Mouse (Mus musculus): ENCODE measurements around the gene Nup107. TPM values are rescaled to one million over a fixed set of nuclear protein-coding genes. Genes with fewer than 3 reads are reported as not detected.
"Not testable (repeated sequence)": the region's sequence is repeated elsewhere in the genome, so short reads cannot be mapped to it uniquely, and the experiment has no call there.

Nup107 gene
- total RNA-seq, 1 experiment from 2014 or later, result 45.9 TPM

- ATAC-seq (ENCODE audit: extremely low read depth, insufficient number of reproducible peaks, low FRiP score, poor library complexity, severe bottlenecking), result no peak
These were observed 80.2 kb downstream of the Nup107 start for GRCm38 (mm10) chr10:117712191-117712754.

DNA sequence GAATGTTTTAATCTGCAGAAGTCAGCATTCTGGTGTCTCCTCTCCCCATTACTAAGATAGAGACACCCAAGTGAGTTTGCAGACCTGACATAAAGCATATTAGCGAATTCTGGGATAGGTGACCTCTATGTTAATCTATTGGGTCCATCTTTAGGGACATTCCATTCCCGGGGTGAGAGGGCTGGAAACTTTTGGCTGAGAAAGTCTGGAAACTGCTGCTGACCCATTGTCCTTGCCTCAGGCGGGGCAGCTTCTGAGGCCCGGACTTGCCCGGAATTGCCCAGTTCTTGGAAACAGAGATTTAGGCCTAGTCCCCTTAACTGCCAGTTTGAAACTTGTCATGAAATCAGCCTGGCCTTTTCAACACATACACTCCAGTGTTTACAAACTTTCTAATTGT lies 81.1 kb downstream of the Nup107 start:
- no peak for ATAC-seq (ENCODE audit: extremely low read depth, insufficient number of reproducible peaks, low FRiP score, poor library complexity, severe bottlenecking)

DNA sequence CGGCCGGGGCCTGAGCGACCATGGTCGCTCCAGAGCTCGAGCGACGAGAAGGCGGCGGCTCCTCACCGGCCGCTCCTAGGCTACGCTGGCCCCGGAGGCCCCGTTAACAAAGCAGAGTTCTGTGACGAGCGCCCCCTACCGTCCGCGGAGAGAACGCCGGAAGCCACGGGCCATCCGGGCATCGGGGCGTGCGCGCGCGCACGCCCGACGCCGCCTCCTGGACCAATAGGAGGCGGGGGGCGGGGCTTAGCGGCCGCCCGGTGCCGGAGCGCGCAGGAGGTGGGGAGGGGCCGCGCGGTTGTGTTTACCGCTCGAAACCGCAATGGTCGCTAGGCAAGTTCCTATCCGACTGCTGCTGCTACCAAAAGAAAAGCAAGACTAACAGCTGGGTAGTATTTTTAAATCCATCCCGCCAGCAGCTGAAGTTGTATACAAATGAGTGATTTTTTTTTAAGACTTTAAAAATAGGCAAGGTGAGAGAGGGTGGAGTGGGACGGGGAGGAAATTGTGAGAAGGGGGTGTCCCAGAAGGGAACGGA lies 81.8 kb downstream of the Nup107 start, which contains the start of gene Mdm2:
TSS of gene Mdm2 (minus strand) at position 155 of the 538 bp plus-strand sequence.
- peak; percentile 89 for ATAC-seq (ENCODE audit: extremely low read depth, insufficient number of reproducible peaks, low FRiP score, poor library complexity, severe bottlenecking)

DNA sequence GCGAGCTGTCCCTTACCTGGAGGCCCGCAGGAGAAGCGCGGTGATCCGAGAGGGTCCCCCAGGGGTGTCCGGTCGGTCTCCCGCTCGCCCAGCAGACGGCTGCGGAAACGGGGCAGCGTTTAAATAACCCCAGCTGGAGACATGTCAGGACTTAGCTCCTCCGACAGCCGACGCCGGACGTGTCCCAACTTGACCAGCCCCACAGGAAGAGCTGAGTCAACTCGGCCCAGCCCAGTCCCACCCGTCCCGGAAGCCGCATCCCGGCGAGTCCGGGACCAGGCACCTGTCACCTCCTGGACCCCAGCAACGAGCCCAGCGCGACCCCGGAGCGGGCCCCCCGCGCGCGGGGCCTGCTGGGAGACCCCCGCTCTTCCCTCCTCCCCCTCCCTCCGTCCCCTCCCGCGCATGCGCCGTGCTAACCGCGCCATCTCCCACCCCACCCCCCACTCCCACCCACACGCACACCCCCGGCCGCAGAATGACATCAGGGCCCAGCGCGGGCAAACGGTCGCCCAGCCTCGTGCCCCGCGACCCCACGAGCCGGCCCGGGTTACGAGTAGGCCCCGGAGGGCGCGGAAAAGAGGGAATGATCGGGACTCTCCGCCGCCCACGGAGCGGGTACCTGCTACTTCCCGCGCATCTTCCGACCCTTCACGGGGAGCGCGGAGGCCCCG lies 82.4 kb downstream of the Nup107 start:
- ATAC-seq (ENCODE audit: extremely low read depth, insufficient number of reproducible peaks, low FRiP score, poor library complexity, severe bottlenecking), result peak; percentile 24; the same call in 1 of the 2 replicates

- ATAC-seq (ENCODE audit: extremely low read depth, insufficient number of reproducible peaks, low FRiP score, poor library complexity, severe bottlenecking), result no peak
These were observed 83.1 kb downstream of the Nup107 start for GRCm38 (mm10) chr10:117709326-117709830.

- ATAC-seq (ENCODE audit: extremely low read depth, insufficient number of reproducible peaks, low FRiP score, poor library complexity, severe bottlenecking), result no peak
These were observed 83.6 kb downstream of the Nup107 start for GRCm38 (mm10) chr10:117708856-117709255.

- ATAC-seq (ENCODE audit: extremely low read depth, insufficient number of reproducible peaks, low FRiP score, poor library complexity, severe bottlenecking), result no peak
These were observed 84.1 kb downstream of the Nup107 start for GRCm38 (mm10) chr10:117708376-117708775.

DNA sequence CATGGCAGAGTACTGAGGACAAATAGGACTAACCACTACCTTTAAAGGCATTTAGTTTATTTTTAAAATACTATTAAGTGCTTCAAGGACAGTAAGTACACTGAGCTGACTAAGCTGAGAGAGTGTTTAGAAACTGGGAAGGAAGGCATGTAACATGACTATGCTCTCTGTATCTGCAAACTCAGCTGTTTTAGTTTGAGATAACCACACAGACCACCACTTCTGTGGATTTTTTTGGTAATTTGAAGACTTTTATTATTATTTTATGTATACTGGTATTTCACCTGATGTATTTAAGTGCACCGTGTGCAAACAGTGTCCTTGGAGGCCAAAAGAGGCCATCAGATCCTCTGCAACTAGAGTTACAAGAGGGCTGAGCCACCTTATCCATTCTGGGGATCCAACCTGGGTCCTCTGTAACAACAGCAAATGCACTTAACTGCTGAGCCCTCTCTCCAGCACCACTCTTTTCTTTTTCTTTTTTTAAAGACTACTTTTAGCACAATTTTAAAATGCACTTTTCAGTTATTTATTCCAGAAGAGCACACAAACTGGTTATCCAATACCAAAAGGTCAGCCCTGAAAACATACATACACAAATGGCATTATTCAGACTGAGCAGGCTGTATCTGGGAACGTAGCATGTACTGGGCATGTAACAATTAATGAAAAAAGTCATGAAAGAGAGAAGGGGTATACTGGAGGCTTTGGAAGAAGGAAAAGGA lies 85.2 kb downstream of the Nup107 start:
- ATAC-seq (ENCODE audit: extremely low read depth, insufficient number of reproducible peaks, low FRiP score, poor library complexity, severe bottlenecking), result no peak

DNA sequence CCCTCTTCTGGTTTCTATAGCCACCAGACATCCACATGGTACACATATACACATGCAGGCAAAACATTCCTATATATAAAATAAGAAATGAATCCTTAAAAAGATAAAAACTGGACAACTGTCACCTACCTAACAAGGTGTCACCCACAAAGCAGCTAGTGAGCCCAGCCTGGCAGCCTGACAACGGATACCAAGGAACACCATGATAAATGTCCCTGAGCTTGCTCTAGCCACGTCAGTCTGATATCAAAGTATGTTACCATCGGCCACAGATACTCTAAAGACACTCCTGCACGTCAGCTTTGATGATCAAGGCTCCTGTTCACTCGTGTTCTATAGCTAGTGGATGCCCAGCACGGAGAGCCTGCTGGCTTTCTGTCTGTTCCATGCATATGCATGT lies 86.1 kb downstream of the Nup107 start:
- ATAC-seq (ENCODE audit: extremely low read depth, insufficient number of reproducible peaks, low FRiP score, poor library complexity, severe bottlenecking), result no peak

DNA sequence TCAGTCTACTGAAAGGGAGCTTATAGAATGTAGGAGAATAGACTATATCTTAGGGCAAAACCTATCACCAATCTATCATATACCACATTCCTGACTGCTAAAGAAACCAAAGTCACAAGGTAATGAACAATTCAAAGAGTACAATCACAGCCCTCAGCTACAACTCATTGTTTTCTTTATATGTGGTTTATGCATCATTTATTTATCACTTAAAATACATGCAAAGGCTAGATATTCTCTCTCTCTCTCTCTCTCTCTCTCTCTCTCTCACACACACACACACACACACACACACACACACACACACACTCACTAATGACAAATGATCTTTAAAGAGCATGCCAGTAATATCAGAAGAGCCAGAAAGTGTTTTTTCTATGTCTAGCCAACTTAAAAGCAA lies 86.7 kb downstream of the Nup107 start:
- ATAC-seq (ENCODE audit: extremely low read depth, insufficient number of reproducible peaks, low FRiP score, poor library complexity, severe bottlenecking), result no peak

DNA sequence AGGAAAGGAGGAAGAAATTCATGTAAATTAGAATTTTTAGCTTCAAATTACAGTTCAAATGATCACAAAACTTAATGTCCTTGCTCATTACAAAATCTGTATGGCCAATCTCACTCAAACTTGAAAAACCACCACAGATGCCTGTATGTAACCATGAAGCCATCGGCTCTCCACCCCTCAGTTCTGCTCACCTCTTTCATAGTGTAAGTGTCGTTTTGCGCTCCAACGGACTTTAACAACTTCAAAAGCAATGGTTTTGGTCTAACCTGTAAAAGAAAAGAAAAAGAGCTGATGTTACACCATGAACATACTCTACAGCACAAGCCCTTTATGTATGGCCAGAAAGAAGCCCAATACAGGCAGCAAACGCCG lies 87.6 kb downstream of the Nup107 start:
- ATAC-seq (ENCODE audit: extremely low read depth, insufficient number of reproducible peaks, low FRiP score, poor library complexity, severe bottlenecking), result no peak

GRCm38 (mm10) chr10:117704314-117704963 lies 88.1 kb downstream of the Nup107 start:
- not testable (repeated sequence) for ATAC-seq (ENCODE audit: extremely low read depth, insufficient number of reproducible peaks, low FRiP score, poor library complexity, severe bottlenecking)

DNA sequence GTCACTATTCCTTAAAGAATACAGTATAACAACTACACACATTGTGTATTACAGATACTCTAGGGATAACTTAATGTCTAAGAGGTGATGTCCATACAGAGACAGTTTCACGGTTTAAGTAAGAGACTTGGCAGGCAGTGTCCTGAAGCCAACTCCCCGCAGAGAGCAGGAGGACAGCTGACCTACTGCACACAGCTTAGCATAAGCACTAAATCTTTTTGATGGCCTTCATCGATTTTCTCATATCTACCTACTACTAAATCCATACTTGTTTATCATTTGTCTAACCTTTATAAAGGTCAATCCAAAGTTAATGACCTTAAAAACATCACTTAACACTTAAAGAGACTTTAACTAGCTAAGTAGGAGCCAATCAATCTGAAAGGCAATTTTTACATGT lies 89.0 kb downstream of the Nup107 start:
- no peak for ATAC-seq (ENCODE audit: extremely low read depth, insufficient number of reproducible peaks, low FRiP score, poor library complexity, severe bottlenecking)

DNA sequence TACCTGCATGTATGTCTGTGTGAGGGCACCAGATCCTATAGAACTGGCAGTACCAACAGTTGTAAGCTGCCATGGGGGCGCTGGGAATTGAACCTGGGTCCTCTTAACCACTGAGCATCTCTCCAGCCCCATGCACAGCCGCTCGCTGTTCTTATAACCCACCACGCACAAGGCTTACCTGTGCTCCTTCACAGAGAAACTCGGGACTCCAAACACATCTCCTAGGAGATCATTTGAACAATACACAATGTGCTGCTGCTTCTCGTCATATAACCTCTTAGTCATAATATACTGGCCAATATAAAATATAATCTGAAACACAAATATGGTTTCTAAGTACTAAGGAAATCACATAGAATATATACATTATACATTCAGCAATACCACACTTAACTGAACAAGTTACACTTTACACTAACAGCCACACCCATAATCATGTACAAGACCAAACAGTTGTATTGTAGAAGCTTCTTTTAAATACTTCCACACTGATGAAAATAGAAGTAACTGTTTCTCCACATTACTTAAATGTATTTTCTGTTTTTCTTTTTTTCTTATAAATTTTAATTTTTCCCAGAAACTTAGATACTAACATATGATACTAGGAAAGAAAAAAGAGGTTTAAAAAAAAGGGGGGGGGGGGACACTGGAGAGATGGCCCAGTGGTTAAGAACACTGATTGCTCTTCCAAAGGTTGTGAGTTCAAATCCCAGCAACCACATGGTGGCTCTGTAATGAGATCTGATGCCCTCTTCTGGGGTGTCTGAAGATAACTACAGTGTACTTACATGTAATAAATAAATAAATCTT lies 90.3 kb downstream of the Nup107 start:
- no peak for ATAC-seq (ENCODE audit: extremely low read depth, insufficient number of reproducible peaks, low FRiP score, poor library complexity, severe bottlenecking)

- no peak for ATAC-seq (ENCODE audit: extremely low read depth, insufficient number of reproducible peaks, low FRiP score, poor library complexity, severe bottlenecking)
These were observed 91.3 kb downstream of the Nup107 start for GRCm38 (mm10) chr10:117701034-117701829.
